Mouse (Mus musculus) adrenal gland, adult 10 weeks (tissue): ENCODE measurements around the gene Carm1. TPM values are rescaled to one million over a fixed set of nuclear protein-coding genes. Genes with fewer than 3 reads are reported as not detected.

Experiments used
- polyA plus RNA-seq: library from polyadenylated mRNA; stranded (reverse); fragments of 350-450 nt; fragmentation: Illumina TruSeq; extraction: RNeasy Lipid Tissue Mini Kit (QIAGEN cat#74804); gene quantifications from one replicate; pipeline ENCODE4 v1.2.3, GENCODE M21; 2014; ENCODE audit warnings: low read depth, low replicate concordance

Gene Carm1
- polyA plus RNA-seq: 4.1 TPM

GRCm38 (mm10) chr9:21546789-21547074 is at the start of gene Carm1:
Gene Carm1 (plus strand): TSS chr9:21546894.

GRCm38 (mm10) chr9:21509772-21510688 is 36.7 kb upstream of the Carm1 start, which contains the start of gene Tmed1:
Gene Tmed1 (minus strand): TSS chr9:21510252.

GRCm38 (mm10) chr9:21525937-21526633 is 20.6 kb upstream of the Carm1 start, which contains the start of gene AB124611:
Gene AB124611 (plus strand): TSS chr9:21526176.

DNA sequence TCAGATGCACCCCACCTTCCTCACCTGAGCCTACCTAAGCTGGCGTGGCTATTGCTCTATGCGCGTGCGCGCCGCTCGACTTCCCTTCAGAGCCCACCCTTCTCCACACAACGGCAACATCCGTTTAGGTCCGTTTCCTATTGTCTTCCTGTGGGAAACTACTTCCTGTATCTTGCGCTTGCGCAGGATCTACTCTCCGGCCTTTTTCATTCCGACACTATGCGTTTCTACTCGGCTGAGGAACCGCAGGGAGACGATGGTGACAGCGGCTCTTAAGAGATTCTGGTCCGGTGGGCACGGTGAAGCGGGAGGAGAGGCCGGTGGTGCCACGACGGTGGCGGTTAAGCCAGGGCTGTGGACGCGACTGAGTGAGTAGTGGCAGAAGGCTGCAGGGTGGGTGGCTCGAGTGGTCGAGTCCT is 46.0 kb downstream of the Carm1 start, which contains the start of the genes Timm29 and Yipf2:
TSS of gene Timm29 (plus strand) at position 20 of the 419 bp plus-strand sequence.
TSS of gene Yipf2 (minus strand) at position 126 of the 419 bp plus-strand sequence.

GRCm38 (mm10) chr9:21615617-21616231 is 69.0 kb downstream of the Carm1 start, which contains the start of gene Smarca4:
Gene Smarca4 (plus strand): TSS chr9:21616169.

Other genes with a start within 250 kb of the Carm1 start
- not detected for gene Ap1m2, start 234.6 kb upstream of the Carm1 start, polyA plus RNA-seq
- 23.9 TPM for gene Slc44a2, start 226.2 kb upstream of the Carm1 start, polyA plus RNA-seq
- 20.9 TPM for gene Ilf3, start 179.0 kb upstream of the Carm1 start, polyA plus RNA-seq
- gene Qtrt1, start 135.1 kb upstream of the Carm1 start, polyA plus RNA-seq: not detected
- gene Dnm2, start 122.0 kb upstream of the Carm1 start, polyA plus RNA-seq: 22.1 TPM
- 2.9 TPM for gene Tmed1, start 36.6 kb upstream of the Carm1 start, polyA plus RNA-seq
- gene AB124611, start 20.7 kb upstream of the Carm1 start, polyA plus RNA-seq: 1.0 TPM
- gene Timm29, start 45.8 kb downstream of the Carm1 start, polyA plus RNA-seq: 78.3 TPM
- gene Yipf2, start 45.9 kb downstream of the Carm1 start, polyA plus RNA-seq: 9.4 TPM
- gene Smarca4, start 69.3 kb downstream of the Carm1 start, polyA plus RNA-seq: 5.7 TPM
- gene Ldlr, start 176.6 kb downstream of the Carm1 start, polyA plus RNA-seq: 37.2 TPM
- 0.58 TPM for gene Spc24, start 213.4 kb downstream of the Carm1 start, polyA plus RNA-seq